8 mouse cellular contexts compared by ENCODE assay signal in the genomic region with DNA sequence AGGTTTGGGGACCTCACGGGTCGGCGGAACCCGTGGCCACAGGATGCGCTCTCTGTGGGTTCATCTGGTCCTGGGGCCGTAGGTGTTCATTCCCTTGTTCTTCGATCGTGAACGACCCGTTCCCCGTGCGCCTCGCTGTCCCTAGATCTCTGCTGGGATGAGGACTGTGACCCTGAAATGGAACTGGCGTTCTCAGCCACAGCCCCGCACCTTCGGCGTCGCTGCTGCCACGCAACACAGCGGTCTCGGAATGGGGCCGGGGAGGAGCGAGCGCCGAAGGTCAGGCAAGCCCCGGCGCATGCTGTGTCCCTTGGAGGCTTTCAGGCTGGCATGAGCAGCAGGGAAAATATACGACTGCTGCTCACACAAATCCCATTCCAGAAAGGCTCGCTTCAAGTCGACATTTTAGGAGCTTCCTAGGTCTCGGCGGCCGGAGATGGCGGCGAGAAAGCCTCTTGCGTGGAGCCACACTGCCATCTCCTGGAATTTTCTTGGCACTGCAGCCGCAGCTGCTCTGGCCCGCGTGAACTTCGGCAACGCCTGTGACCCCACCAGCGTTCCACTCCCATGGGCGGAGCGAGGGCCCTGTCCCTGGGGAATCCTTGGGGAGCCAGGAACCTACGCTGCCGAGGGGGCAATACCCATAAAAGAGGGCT. TPM values are rescaled to one million over a fixed set of nuclear protein-coding genes. Genes with fewer than 3 reads are reported as not detected.
A peak's percentile ranks its signal among the peaks of the same experiment; 100 is the strongest.
DNase-seq lines count a peak whose midpoint lies in the region; ATAC-seq and TF ChIP-seq lines count a peak whose summit lies in the region.

A gene (minus strand): TSS at position 518 of the 656 bp plus-strand sequence.

- under 1% methylated on average over 46 of the region's 46 CpGs for WGBS in hindbrain, embryonic 11.5 days
- WGBS in lung, postnatal 0 days = 2% methylated on average over 46 of the region's 46 CpGs

- ATAC-seq in hindbrain, embryonic 11.5 days (ENCODE audit: low FRiP score) = peak; percentile 61
- ATAC-seq in lung, postnatal 0 days = peak; percentile 80

- peak within 1 kb of the TSS; percentile 47 for H3K9ac ChIP-seq in hindbrain, embryonic 11.5 days (ENCODE audit: low read depth, low read length)
- H3K9ac ChIP-seq in lung, postnatal 0 days (replicated peaks; ENCODE audit: low read depth) = peak within 1 kb of the TSS; percentile 47; the same call in 1 of the 2 replicates

- DNase-seq in Muller cell, postnatal 12 days (ENCODE audit: inconsistent ontology term) = peak; percentile 67
- DNase-seq in cerebellum, postnatal 10 days = peak; percentile 91 to 94
- peak; percentile 32 to 74 for DNase-seq in frontal cortex, postnatal 10 days (ENCODE audit: low spot score in 2 of 2)
- peak; percentile 71 for DNase-seq in hindbrain, embryonic 11.5 days (ENCODE audit: low spot score)
- peak; percentile 87 to 89 for DNase-seq in layer of hippocampus, postnatal 10 days (ENCODE audit: low spot score in 2 of 2)
- DNase-seq in lung, postnatal 0 days (ENCODE audit: low spot score) = peak; percentile 89
- peak; percentile 94 for DNase-seq in ovary, postnatal 10 days (ENCODE audit: low spot score)
- peak; percentile 83 for DNase-seq in thymus, postnatal 0 days (ENCODE audit: low spot score)

- H3K4me3 ChIP-seq in hindbrain, embryonic 11.5 days (ENCODE audit: low read depth, low read length) = peak within 1 kb of the TSS; percentile 38
- H3K4me3 ChIP-seq in lung, postnatal 0 days (ENCODE audit: low read depth, low read length) = peak within 1 kb of the TSS; percentile 52

- no peak within 1 kb of the TSS for H3K27ac ChIP-seq in hindbrain, embryonic 11.5 days (ENCODE audit: low read depth, low read length)
- no peak within 1 kb of the TSS for H3K27ac ChIP-seq in lung, postnatal 0 days (ENCODE audit: low read length)

- H3K4me1 ChIP-seq in hindbrain, embryonic 11.5 days (replicated peaks; ENCODE audit: control insufficient read depth, insufficient read depth, low read length) = peaks cover 8% of the 10 kb centered on the region; the same call in 1 of the 2 replicates
- peaks cover 10% of the 10 kb centered on the region for H3K4me1 ChIP-seq in lung, postnatal 0 days (ENCODE audit: insufficient read depth, low read depth, low read length)

- H3K9me3 ChIP-seq in hindbrain, embryonic 11.5 days (ENCODE audit: control insufficient read depth, low read length) = no peaks in the 10 kb centered on the region
- no peaks in the 10 kb centered on the region for H3K9me3 ChIP-seq in lung, postnatal 0 days (ENCODE audit: low read length)

- H3K36me3 ChIP-seq in hindbrain, embryonic 11.5 days (ENCODE audit: control insufficient read depth, insufficient read depth, low read length) = no peaks in the 10 kb centered on the region
- no peaks in the 10 kb centered on the region for H3K36me3 ChIP-seq in lung, postnatal 0 days (ENCODE audit: insufficient read depth, low read length)

- H3K27me3 ChIP-seq in hindbrain, embryonic 11.5 days (ENCODE audit: control insufficient read depth, insufficient read depth, low read length) = peaks cover 97% of the 10 kb centered on the region
- peaks cover 90% of the 10 kb centered on the region for H3K27me3 ChIP-seq in lung, postnatal 0 days (replicated peaks; ENCODE audit: insufficient read depth, low read length)

- TF ChIP-seq EP300 in lung, postnatal 0 days (IDR thresholded peaks at IDR 0.05) = no peak

- peak; percentile 97 for TF ChIP-seq CTCF in lung, postnatal 0 days (IDR thresholded peaks at IDR 0.05)

- peak within 1 kb of the TSS; percentile 87 for H3K4me2 ChIP-seq in hindbrain, embryonic 11.5 days (replicated peaks; ENCODE audit: low read depth, low read length)
- peak within 1 kb of the TSS; percentile 85 for H3K4me2 ChIP-seq in lung, postnatal 0 days (replicated peaks; ENCODE audit: low read depth, low read length)

RNA-seq across cellular contexts. Expression of the gene that starts here (rescaled TPM):
- 0.34 and 1.9 TPM in 2 replicates for polyA plus RNA-seq in hindbrain, embryonic 11.5 days (2014; fragmentation: Nextera tagmentation; extraction: Ambion mirVana)
- not detected for total RNA-seq in layer of hippocampus, postnatal 10 days (2021)
- 7.5 and 8.7 TPM in 2 replicates for polyA plus RNA-seq in lung, postnatal 0 days (2015; fragmentation: Nextera tagmentation; extraction: Ambion mirVana)
- 0.71 and 1.4 TPM in 2 replicates for polyA plus RNA-seq in thymus, postnatal 0 days (2015; fragmentation: Nextera tagmentation; extraction: Ambion mirVana)

Comparison
In these comparisons a context has a peak if more than half of its experiments do, and no peak if none do; other contexts are left out.
1. Peak in DNase-seq in layer of hippocampus, postnatal 10 days; RNA of the gene not detected or under 1 TPM.